Mouse (Mus musculus) urinary bladder, postnatal 4 days (tissue): ENCODE measurements at regions not wholly inside any gene's neighbourhood (a gene's known extent, or its start where the extent isn't known, plus 50 kb on each side); places are given as distances from the start of the nearest gene placed in this dataset.

ENCODE experiments used
- DNase-seq, 2 experiments: peaks; one replicate each; pipeline ENCODE4 v3.0.0; 2021 to 2022; ENCODE audit warnings: low spot score in 2 of 2

DNA sequence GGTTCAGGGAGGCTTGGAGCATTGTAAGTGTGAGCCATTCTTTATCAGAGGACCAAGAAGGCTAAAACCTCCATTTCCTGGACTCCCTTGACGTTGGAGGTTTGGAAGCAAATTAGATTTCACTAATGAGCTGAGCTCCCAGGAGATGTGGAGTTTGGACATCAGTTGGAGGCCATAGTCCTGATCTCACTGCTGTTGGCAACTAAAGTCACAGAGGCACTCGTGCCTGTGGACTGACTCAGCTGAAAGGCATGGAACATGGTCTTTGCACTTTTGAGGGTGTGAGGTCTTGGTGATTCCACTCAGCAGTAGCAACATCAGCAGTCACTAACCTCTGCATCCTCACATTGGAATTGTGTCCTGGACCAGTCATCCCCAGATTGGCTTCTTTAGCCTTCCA is 169.1 kb upstream of the Klf4 start:
- DNase-seq: no peak

DNA sequence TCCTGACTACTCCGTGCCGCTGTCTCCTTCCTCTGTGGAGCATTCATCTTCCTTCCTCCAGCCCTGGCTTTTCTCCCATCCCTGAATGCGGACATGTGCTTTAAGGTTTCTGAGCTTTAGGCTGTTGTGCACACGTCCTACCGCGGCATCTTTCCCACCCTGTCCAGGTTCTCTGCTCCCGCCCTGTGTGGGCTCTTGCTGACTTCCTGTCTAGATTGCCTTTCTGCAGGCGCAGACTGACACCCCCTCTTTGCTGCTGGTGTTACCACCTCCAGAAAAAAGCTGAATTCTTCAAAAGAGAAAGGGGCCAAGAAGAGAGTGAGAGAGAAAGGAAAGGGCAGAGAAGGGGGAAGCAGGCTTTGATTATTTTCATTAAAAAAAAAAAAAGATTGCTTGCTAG is 167.7 kb upstream of the Klf4 start:
- no peak for DNase-seq

DNA sequence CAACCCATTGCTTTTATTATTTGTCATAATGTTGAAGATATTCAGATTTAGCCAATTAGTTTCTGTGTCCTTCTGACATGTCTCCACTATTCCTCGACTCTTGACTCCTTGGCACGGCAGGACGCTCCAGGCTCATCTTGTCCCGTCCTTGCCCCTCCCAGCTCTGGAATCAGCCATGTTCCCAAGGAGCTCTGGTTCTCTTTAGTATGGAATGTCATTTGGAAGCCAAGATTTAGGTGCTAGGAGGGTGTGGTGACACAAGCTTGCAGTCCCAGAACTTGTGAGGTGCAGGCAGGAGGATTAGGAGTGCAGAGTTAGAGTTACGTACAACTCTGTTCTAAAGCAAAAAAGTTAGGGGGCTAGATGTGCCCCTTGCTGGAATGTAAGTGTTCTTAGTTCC is 166.9 kb upstream of the Klf4 start:
- no peak for DNase-seq

DNA sequence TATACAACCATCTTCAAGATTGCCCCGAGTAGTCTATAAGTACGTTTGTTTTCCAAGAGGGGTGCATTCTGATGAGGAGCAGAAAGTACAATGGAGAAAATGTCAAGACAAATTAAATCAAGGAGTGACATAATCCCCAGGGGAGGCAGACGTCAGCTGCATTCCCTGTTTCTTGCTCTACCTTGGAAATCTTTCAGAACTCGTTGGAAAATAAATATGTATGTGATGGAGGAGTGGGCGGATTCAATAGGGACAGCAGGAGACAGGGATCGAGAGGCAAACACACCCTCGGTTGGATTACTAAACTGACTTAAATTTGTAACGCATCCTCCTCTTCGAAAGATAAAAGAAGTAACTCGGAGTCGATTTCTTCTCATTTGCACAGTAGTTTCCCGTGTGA is 164.8 kb upstream of the Klf4 start:
- no peak for DNase-seq

DNA sequence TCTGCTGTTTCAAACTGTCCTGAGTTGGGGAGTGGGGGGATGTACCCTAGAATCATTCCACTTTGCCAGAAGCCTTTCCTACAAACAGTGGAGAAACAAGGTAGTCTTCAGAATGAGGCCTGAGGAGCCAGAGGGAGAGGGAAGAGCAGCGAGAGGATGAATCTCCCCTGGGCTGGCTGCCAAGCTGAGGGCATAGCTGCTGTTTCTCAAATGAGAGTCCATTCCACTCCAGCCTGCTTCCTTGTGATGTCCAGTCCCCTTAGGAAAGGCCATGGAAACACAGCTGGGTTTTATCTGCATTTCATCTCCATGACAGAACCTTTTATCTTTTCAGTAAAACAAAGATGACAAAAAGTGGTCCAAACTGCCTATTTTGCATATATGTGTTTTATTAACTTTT is 164.2 kb upstream of the Klf4 start:
- no peak for DNase-seq

DNA sequence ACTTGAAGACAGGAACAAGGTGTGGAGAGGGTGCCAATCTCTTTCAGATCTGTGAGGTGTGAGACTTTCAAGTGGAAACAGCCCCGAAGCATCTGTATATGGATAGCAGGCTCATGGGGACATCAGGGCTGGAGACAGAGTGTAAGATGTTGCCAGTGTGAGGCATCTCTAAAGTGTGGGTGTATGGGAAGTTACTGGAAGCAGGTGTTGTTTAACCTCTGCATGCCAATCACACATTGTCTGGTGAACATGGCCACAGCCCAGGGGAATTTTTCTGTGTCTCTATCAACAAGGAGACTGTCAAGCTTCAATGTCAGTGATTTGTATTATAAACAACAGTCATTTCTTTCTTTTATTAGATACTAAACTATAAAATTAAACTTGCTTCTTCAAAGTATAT is 163.0 kb upstream of the Klf4 start:
- no peak for DNase-seq

DNA sequence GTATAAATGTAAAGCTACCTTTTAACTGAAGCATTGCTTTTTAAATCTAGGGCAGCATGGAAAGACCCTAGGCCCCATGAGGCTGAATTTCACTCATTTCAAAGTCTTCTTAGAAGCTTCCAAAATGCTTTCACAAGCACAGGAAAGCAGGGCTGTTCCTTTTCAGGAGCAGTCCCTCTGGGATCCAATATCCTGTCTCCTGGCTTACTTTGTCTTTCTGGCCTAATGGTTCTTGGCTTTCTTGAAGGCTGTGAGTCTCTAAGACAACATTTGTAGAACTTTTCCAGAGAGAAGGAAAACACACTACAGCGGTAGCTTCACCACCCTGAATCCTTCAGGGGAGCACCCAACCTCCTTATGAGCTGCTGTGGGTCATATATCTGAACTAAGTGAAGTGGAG is 157.2 kb upstream of the Klf4 start:
- DNase-seq: no peak

DNA sequence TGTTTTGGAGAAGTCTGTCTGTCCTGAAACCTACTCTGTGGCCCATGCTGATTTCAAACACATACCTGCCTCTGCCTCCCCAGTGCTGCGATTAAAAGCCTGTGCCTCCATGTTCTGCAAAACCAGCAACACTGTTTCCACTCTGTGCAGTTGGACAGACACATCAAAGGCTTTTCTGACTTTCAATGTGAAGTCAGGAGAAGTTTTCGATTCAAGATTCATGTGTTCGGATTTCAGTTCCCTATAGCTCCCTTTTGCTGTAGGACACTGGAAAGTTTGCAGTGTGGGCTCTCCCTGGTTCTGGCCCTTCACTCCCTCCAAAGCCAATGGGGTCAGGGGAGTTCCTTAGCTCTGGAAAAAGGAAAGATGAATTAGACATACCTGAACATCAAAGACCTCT is 154.5 kb upstream of the Klf4 start:
- no peak for DNase-seq

DNA sequence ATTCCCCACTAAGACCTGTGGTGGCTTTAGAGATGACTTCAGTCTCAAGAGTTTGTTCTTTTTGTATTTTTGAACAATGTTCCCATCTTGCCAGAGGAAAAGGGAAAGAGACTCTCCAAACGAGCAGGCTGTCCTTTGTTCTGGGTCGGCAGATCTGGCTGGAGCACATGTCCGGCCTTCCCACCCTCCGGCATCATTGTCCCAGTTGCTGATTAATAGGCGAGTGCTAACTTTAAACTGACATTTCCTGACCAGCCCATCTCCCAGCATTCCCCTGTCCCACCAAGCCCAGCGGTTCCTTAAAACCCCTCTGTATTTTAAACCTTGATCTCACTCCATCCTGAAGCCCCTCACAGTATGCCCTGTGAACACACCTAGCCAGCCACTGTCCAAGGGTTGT is 140.0 kb upstream of the Klf4 start:
- DNase-seq: peak in 1 of 2 experiments; percentile 28

DNA sequence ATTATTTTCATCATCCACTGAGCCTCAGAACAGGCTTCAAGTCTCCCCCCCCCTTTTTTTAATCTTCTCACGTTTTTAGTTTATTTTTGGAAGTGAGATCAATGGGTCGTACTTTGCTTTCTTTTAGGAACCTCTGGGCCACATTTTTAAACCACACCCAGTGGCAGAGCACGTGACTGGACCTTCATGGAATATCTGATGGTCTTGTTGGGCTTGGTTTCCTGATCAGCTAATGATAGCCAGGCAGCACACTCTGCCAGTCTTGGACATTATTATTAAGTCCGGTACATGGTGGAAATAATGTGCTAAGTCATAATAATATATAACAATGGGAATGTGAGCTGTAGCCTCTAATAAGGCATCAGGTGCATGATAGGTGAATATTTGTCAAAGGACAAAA is 138.0 kb upstream of the Klf4 start:
- no peak for DNase-seq

DNA sequence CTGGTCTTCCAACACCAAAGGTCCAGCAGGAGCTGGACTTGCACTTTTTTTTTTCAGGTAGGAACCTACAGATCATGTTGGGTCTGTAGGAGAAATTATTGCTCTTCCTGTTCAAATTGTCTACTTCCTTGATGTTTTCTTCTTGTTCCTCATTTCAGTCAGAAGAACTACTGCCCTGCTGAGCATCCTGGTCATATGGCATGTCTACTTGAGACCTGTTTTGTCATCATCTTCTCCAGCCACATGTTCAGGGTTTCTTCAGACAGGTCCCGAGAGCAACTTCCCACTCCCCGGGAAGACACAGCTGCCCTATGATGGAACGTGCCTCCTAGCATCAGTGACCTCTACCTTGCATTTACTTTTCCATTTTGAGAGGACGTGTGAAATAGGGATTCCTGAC is 132.6 kb upstream of the Klf4 start:
- DNase-seq: no peak

DNA sequence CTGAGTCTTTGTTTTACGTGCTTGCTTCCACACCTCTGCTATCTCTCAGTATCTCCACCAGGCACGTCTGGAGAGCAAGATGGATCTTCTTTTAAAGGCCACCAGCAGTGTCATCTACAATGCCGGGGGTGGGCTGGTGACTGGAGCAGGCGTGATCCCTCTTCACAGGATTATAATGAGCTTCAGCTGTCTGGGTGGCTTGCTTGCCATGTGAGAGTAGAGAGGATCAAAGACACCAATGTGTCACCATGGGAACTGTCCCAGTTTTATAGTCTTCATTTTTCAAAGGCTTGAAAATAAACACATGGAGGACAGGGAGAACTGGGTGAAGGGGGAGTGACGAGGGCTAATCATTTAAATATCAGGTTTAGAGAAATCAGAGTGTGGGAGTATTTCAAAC is 131.6 kb upstream of the Klf4 start:
- no peak for DNase-seq

DNA sequence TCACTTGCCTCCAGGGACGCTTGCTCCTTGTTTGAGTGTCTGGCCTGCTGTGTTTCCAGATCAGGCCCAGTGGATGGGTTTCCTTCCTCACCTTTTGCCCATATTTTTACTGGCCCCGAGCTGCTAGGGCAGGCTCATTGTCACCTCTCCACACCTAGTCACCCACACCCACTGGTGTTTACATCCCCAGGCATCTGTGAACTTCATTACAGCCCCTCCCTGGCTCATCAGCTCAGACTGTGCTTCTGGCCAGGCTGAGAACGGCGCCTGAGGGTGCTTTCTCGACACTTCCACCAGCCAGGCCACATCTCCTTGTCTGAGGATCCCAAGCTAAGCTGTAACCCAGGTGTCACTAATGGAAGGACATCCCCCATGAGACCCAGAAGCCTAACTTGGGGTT is 129.8 kb upstream of the Klf4 start:
- no peak for DNase-seq

DNA sequence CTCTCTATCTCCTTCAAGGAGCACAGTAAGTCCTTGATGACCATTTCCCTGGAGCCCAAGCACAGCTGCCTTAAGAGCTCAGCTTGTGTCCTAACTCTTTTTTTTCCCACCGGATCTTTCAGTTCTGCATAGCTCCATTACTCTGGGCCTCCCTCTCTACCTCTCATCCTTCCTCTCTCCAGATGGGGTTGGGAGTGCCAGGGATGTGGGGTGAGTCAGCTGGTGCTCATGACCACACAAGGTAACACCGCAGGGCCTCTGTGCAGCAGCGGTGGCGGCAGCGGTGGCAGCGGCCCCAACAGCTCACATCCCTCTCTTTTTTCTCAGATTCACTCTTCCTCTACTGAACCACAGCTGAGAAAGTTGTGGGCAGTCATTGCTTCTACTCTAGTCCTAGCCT is 126.6 kb upstream of the Klf4 start:
- DNase-seq: no peak

DNA sequence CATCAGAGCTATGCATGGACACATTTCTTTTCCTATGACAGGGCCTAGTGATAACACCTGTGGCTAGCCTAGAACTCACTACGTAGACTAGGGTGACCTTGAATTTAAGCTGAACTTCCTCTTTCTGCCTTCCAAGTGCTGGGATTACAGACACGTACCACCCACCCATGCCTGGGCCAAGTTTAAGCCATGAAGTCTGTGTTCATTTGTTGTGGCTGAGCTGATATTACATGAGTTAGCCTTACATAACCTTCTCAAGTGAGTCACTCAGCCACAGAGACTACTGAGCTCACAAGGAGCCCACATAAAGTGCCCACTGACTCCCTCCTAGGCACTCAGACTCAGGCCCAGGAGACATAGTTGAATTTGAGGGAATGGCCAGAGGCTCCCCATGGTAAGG is 123.1 kb upstream of the Klf4 start:
- DNase-seq: no peak

DNA sequence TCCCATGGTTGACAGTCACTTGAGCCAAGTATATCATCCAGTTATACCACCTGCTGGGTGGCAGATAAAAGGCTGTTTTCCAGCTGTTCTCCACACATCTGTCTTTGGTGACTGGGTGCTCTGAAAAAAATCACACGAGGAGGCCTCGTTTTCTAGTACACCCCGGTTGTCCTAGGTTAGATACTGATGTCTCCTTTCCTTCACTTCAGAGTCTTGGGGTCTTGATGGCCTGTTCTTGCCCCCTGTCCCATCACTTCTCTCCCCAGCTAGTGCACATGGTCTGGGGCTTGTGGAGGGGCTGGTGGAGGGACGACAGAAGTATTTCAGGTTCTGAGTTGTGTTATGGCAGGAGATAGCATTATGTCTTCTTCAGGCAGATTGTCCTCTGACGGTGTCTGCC is 120.4 kb upstream of the Klf4 start:
- no peak for DNase-seq

DNA sequence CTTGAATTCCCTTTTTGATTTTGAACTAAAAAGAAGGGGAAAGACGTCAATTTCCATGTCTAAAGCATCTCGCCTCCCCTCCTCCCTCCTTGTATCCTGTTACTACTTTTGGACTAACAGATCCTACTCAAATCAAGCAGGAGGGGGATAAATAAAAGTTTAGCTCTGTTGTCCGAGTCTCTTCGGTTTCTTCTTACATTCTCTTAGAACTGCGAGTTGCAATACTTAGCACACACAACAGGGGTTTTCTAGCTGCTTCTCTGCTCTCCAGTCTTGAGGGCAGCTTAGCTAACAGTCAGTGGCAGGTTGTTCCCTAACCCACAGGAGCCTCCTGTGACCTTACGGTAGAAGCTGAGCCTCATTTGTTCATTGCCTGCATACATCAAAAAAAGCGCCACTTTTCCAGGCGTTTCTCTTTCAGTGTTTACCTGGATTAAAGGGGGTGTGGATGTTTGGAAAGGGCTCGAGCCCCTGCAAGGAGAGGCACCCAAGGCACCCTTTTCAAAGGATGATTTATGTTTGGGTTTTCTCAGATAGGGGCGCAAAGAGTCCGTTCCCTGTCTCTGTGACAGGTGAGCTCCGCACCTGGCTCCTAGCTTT is 119.6 kb upstream of the Klf4 start:
- no peak for DNase-seq

DNA sequence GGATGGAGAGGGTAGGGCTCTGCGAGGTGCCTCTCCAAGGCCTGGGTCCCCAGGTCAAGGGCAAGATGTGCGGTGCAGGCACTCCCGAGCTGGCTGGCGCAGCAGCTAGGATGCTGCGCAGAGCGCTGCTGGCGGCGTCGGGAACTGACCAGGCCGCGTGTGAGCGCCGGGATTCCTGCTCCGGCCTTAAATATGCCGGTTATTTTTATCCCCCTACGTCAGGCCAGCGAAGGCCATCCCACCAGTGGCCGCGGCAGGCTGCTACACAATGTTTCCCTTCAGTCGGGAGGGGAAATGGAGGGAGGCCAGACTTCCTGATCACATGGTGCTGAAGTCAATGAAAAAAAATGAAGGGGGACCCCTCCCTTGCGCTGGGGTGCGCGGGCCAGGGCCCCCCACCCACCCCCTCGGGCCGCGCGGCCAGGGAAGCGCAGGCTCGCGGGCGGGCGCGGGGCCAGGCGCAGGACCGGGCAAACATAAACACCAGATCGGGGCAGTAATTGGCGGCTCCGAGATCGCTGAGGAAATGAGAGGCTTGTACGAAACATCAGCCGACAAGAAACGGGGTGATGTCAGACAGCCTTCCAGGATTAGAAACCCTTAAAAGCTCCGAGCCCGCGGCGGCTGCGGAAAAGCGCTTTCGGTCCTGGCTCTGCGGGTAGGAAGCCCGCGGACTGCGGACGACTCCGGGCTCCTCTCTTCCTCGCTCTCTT is 118.9 kb upstream of the Klf4 start:
- DNase-seq: peak; percentile 88

DNA sequence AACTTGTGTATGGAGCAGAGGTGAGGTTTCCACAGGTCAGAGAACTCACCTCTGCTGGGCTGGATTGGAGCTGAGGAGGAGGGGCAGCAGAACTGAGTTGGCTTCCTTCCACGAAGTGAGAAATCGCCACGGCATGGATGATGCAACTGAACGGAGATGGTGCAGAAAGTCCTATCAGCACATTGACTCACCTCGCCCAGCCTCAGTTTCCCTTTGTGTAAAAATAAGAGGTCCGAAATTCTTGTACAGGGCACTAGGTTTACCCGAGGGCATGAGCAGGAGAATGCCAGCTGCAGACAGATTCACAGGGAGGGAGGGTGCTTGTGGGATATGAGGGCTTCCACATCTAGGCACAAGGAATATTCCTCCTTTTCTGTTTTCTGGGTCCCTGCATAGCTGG is 117.9 kb upstream of the Klf4 start:
- DNase-seq: no peak

DNA sequence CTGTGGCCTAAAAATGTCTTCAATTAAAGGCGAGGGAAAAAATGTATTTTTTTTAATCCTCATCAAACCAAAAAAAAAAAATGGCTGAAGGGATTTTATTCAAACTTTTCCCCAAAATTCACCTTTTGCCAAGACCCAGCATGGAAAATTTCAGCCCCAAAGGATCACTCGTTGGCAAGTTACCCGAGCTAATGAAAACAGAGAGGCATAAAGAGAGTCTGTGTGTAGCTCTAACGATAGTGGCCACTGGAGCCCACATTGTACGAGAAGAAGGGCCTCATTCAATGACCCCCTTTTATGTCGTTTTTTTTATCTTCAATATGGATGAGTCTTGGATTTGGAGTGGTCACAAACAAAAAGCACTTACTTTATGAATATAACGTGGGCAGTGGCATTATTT is 116.1 kb upstream of the Klf4 start:
- no peak for DNase-seq

DNA sequence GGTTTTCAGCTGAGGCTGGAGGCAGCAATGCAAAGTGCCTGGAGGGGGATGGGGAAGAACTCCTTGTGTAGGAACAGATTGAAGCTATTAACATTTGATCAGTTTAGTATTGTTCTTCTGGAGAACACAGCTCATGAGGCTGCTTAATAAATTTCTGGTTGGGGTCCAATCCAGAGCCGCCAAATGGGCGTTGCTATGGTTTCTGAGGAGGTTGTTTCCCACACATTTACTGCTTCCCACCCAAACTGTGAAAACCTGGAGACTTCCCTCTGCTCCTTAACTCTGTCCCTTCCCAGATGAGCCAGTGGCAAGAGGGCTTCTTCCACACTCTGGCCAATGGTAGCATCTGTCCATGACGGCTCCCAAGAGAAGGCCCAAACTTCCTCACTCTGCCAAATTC is 113.2 kb upstream of the Klf4 start:
- peak in 1 of 2 experiments; percentile 44 for DNase-seq

DNA sequence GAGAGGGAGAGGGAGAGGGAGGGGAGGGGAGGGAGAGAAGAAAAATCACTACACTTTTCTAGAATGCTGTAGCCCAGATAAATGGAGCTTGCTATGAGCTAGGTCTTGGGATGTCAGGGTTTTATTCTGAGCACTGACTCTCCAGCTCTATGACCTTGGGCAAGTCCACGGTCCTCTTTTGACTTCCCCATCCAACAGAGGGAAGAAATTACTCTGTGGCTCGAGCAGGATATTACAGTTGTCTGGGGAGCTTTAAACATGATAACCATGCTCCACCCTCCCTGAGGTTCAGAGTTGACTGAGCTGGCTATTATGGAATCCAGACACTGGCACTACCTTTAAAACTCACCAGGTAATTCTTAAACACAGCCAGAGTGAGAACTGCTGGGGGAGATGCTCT is 112.6 kb upstream of the Klf4 start:
- no peak for DNase-seq

DNA sequence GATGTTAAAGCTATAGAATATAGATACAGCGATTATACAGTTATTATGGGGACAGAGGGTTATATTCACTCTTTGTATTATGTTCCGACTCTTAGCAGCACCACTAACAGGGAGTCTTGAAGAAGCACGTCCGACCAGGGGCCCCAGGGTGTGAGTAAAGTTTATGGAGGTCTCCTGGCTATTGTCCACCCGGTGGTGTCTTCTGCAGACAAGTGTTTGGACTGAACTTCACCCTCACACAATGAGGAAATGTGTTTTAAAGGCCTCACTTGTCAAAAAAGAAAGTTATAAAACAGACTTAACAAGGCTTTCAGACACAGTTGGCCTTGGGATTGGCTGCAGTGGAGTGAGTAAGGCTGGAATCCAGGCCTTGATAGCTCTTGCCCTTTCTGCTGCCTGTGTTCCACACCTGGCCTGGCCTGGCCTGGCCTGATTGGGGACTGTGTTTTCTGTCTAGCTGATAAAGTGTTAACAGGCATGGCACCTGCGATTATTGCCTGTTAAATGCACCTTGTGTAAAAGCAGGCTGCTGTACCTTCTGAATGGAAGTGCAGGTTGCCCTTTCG is 102.8 kb upstream of the Klf4 start:
- DNase-seq: no peak

DNA sequence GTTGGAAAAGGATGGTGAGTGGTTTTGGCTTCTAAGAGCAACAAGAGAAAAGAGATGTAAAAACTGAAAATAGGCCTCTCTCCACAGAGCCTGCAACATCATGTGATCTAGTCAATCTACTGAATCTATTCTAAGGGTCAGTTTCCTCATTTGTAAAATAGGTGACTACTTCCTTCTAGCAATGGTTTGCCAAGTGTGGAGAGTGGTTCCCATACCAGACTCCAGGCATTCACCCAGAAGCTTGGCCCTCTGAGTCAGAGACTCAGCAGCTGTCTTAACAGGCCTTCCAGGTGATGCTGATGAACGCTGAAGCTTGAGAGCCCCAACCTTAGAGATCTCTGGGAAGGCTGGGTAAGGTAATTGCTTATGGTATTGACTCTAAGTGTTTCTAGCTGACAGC is 98.9 kb upstream of the Klf4 start:
- no peak for DNase-seq
